Mouse (Mus musculus): ENCODE measurements around the gene Gata1. TPM values are rescaled to one million over a fixed set of nuclear protein-coding genes. Genes with fewer than 3 reads are reported as not detected.

Gata1 gene
- total and polyA plus RNA-seq, 3 experiments, result 0.21 to 0.43 (median 0.23) TPM

DNA sequence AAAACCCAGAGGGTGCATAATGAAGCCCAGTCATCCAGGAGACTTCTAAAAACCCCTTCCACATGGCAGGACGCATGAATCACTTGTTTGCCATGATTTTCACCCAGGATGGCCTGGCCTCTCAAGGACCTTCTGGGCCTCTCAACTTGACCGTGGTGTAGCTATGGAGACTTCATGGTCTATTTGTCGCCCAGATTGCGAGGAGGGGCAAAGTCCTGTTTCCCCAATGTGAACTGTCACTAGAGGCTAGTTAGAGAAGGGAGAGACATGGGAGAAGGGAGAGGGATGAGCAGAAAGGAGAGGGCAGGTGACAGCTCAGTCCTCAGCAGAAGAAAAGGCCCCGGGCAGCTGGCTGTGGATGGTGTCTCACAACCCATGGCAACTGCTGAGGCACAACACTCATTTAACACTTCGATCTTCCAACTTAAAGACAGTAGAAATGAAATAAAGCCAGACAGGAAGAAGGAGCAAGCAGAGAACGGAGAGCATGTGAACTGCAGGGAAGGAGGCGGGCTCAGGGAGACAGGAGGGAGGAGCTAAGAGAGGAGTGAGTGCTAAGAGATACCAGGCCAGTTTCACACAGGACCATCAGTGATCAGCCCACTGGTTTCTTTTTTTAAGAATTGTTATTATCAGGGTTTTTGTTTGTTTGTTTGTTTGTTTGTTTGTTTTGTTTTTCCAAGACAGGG is 14.7 kb upstream of the Gata1 start:
- no peak for TF ChIP-seq ZC3H11A (IDR thresholded peaks at IDR 0.05; ENCODE audit: low read depth, low read length)
- TF ChIP-seq JUND (conservative IDR thresholded peaks at IDR 0.05; ENCODE audit: low read depth, low read length), result no peak
- no peak for TF ChIP-seq UBTF (IDR thresholded peaks at IDR 0.05; ENCODE audit: low read depth, low read length)
- no peak for TF ChIP-seq GABPA (IDR thresholded peaks at IDR 0.05; ENCODE audit: insufficient replicate concordance, low read depth, low read length)
- no peak for TF ChIP-seq POLR2AphosphoS2 (IDR thresholded peaks at IDR 0.05; ENCODE audit: low read depth, low read length)
- TF ChIP-seq ETS1 (conservative IDR thresholded peaks at IDR 0.05; ENCODE audit: low read depth, low read length), result no peak
- TF ChIP-seq IRF4 (IDR thresholded peaks at IDR 0.05; ENCODE audit: low read depth, low read length), result no peak
- no peak for TF ChIP-seq KAT2A (IDR thresholded peaks at IDR 0.05; ENCODE audit: insufficient replicate concordance, low read length)
- TF ChIP-seq USF2 (conservative IDR thresholded peaks at IDR 0.05; ENCODE audit: low read depth, low read length), result no peak
- TF ChIP-seq MAX (IDR thresholded peaks at IDR 0.05; ENCODE audit: low read length), result no peak
- no peak for TF ChIP-seq USF1 (IDR thresholded peaks at IDR 0.05; ENCODE audit: low read depth, low read length)
- no peak for TF ChIP-seq JUN (IDR thresholded peaks at IDR 0.05; ENCODE audit: insufficient read depth, low read depth, low read length)
- H3K9ac ChIP-seq (ENCODE audit: insufficient read depth, low read depth), result no peak overlapping the region
- no peak overlapping the region for H3K27ac ChIP-seq (ENCODE audit: insufficient read depth, low read depth)
- H3K79me2 ChIP-seq (replicated peaks; ENCODE audit: control insufficient read depth, extremely low read depth, insufficient read depth, poor library complexity, severe bottlenecking), result no peaks in the 10 kb centered on the region
- DNase-seq (ENCODE audit: extremely low read depth), result no peak
- H3K4me1 ChIP-seq (ENCODE audit: control insufficient read depth in 1 of 2, insufficient read depth in 2 of 2), result no peaks in the 10 kb centered on the region
- no peaks in the 10 kb centered on the region for H3K36me3 ChIP-seq (replicated peaks in 1 of 2; ENCODE audit: control insufficient read depth in 1 of 2, insufficient read depth in 1 of 2, low read length in 1 of 2)
- H3K4me2 ChIP-seq (ENCODE audit: insufficient read depth, low read depth, poor library complexity, severe bottlenecking), result no peak overlapping the region
- in situ Hi-C loops (cut with MboI; ENCODE audit: low pct_ligation_motif_present, low pct_unique_long_range_greater_than_20kb, low sequenced_read_pairs) (no loop called here), dilution Hi-C loops (cut with MboI; ENCODE audit: extremely low pct_ligation_motif_present, extremely low pct_unique_long_range_greater_than_20kb, low sequenced_read_pairs) (no loop called here)
- H3K4me3 ChIP-seq (replicated peaks in 1 of 3; ENCODE audit: low read depth in 2 of 3, low read length in 2 of 3, poor library complexity in 1 of 3), result no peak overlapping the region
- H3K9me3 ChIP-seq (replicated peaks; ENCODE audit: low read length), result no peaks in the 10 kb centered on the region
- H3K27me3 ChIP-seq (replicated peaks), result no peaks in the 10 kb centered on the region

DNA sequence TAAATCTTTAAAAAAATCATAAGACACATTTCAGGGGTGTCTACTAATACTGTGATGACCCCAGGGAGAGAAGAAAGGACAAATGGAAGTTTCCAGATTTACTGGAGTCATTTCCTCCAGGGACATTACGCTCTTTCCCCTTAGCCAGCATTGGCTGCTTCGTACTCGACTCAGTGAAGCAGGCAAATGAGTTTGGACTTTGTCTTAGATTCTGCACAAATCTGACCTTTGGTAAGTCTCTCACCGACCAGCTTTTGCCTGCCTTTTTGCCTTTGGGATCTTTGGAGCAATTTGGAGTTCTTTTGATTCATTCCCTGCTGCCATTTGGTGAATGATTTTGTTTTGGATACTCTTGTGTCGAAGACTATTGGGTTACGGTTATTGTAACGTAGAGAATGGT is 3.5 kb upstream of the Gata1 start:
- H3K79me2 ChIP-seq (replicated peaks; ENCODE audit: control insufficient read depth, extremely low read depth, insufficient read depth, poor library complexity, severe bottlenecking), result no peaks in the 10 kb centered on the region
- no peak overlapping the region for H3K4me3 ChIP-seq (replicated peaks in 1 of 3; ENCODE audit: low read depth in 2 of 3, low read length in 2 of 3, poor library complexity in 1 of 3)
- TF ChIP-seq NRF1 (IDR thresholded peaks at IDR 0.05; ENCODE audit: low read depth, low read length) (no peak), ZNF384 (IDR thresholded peaks at IDR 0.05; ENCODE audit: low read depth, low read length) (no peak), NELFE (IDR thresholded peaks at IDR 0.05; ENCODE audit: low read depth, low read length) (no peak), HCFC1 (IDR thresholded peaks at IDR 0.05; ENCODE audit: low read depth, low read length) (no peak), MAX (IDR thresholded peaks at IDR 0.05; ENCODE audit: low read length) (no peak), USF1 (IDR thresholded peaks at IDR 0.05; ENCODE audit: low read depth, low read length) (no peak), TBP (conservative IDR thresholded peaks at IDR 0.05; ENCODE audit: low read depth, low read length) (no peak), ZMIZ1 (IDR thresholded peaks at IDR 0.05; ENCODE audit: low read depth, low read length) (no peak), ZKSCAN1 (IDR thresholded peaks at IDR 0.05; ENCODE audit: borderline replicate concordance, low read depth, low read length) (no peak), MXI1 (IDR thresholded peaks at IDR 0.05; ENCODE audit: low read depth, low read length) (no peak), IRF4 (IDR thresholded peaks at IDR 0.05; ENCODE audit: low read depth, low read length) (no peak)
- no peaks in the 10 kb centered on the region for H3K9me3 ChIP-seq (replicated peaks; ENCODE audit: low read length)
- H3K4me2 ChIP-seq (ENCODE audit: insufficient read depth, low read depth, poor library complexity, severe bottlenecking), result no peak overlapping the region
- dilution Hi-C loops (cut with MboI; ENCODE audit: extremely low pct_ligation_motif_present, extremely low pct_unique_long_range_greater_than_20kb, low sequenced_read_pairs), result no loop called here
- DNase-seq (ENCODE audit: extremely low read depth), result no peak
- H3K27ac ChIP-seq (ENCODE audit: insufficient read depth, low read depth), result no peak overlapping the region
- no peaks in the 10 kb centered on the region for H3K4me1 ChIP-seq (ENCODE audit: control insufficient read depth in 1 of 2, insufficient read depth in 2 of 2)
- H3K27me3 ChIP-seq (replicated peaks), result no peaks in the 10 kb centered on the region
- no peaks in the 10 kb centered on the region for H3K36me3 ChIP-seq (replicated peaks in 1 of 2; ENCODE audit: control insufficient read depth in 1 of 2, insufficient read depth in 1 of 2, low read length in 1 of 2)
- in situ Hi-C loops (cut with MboI; ENCODE audit: low pct_ligation_motif_present, low pct_unique_long_range_greater_than_20kb, low sequenced_read_pairs), result no loop called here
- no peak overlapping the region for H3K9ac ChIP-seq (ENCODE audit: insufficient read depth, low read depth)
